Mouse (Mus musculus) heart, embryonic 16.5 days (tissue): Measurements from ENCODE around the gene Gm6657. TPM values are rescaled to one million over a fixed set of nuclear protein-coding genes. Genes with fewer than 3 reads are reported as not detected.

Source experiments
- ATAC-seq: fragments of 200-750 bp; cut with Nextera tagmentation; replicated peaks from 2 replicates; pipeline ENCODE4 v1.8.0; 2017; ENCODE audit warnings: moderate number of reproducible peaks; ENCODE audit not compliant: insufficient read depth, low FRiP score; ENCODE audit errors: extremely low read depth
- H3K27ac ChIP-seq: fragments of 300-500 bp; sonication (generic); 2 replicates; pipeline ENCODE4 v1.5.1; 2014; ENCODE audit warnings: mild to moderate bottlenecking, low read length, control low read depth, moderate library complexity
- H3K27me3 ChIP-seq: fragments of 300-500 bp; sonication (generic); 2 replicates; pipeline ENCODE4 v1.6.1; 2014; ENCODE audit warnings: low read length, mixed read lengths; ENCODE audit not compliant: control insufficient read depth, insufficient read depth
- H3K36me3 ChIP-seq: fragments of 300-500 bp; sonication (generic); 2 replicates; pipeline ENCODE4 v1.6.1; 2014; ENCODE audit not compliant: control insufficient read depth, insufficient read depth
- H3K4me1 ChIP-seq: fragments of 300-500 bp; sonication (generic); 2 replicates; pipeline ENCODE4 v1.6.1; 2014; ENCODE audit warnings: low read length, mixed read lengths; ENCODE audit not compliant: control insufficient read depth, insufficient read depth
- H3K4me2 ChIP-seq: fragments of 300-500 bp; sonication (generic); 2 replicates; pipeline ENCODE4 v1.6.1; 2014; ENCODE audit warnings: low read depth, mild to moderate bottlenecking, control low read depth, low read length
- H3K4me3 ChIP-seq: fragments of 300-500 bp; sonication (generic); 2 replicates; pipeline ENCODE4 v1.5.1; 2014; ENCODE audit warnings: mild to moderate bottlenecking, control low read depth, low read length
- H3K9ac ChIP-seq: fragments of 300-500 bp; sonication (generic); 2 replicates; pipeline ENCODE4 v1.6.1; 2014; ENCODE audit warnings: low read length, control low read depth
- H3K9me3 ChIP-seq: fragments of 300-500 bp; sonication (generic); replicated peaks from 2 replicates; pipeline ENCODE4 v1.6.1; 2016; ENCODE audit warnings: low read length; ENCODE audit not compliant: control insufficient read depth
- WGBS: fragments of 180-500 bp; shearing (Covaris S2); extraction: QIAGEN DNeasy Blood & Tissue Kit; methylation state at CpG from one replicate; pipeline ENCODE4 v1.1.7; 2014; 5-methylcytosine and 5-hydroxymethylcytosine counted together
- polyA plus RNA-seq: library from polyadenylated mRNA; unstranded; fragments of >200 nt; fragmentation: Nextera tagmentation; extraction: Ambion mirVana; gene quantifications from 2 replicates; pipeline ENCODE4 v1.2.1, GENCODE M21; 2015

Gene Gm6657
- not detected in 2 replicates for polyA plus RNA-seq

- no peaks in the 10 kb centered on the region for H3K27me3 ChIP-seq
- no peak for ATAC-seq
These were observed at the start of gene Gm6657 for GRCm38 (mm10) chr12:78193942-78194341. Gm6657 (plus strand) TSS chr12:78194242.

DNA sequence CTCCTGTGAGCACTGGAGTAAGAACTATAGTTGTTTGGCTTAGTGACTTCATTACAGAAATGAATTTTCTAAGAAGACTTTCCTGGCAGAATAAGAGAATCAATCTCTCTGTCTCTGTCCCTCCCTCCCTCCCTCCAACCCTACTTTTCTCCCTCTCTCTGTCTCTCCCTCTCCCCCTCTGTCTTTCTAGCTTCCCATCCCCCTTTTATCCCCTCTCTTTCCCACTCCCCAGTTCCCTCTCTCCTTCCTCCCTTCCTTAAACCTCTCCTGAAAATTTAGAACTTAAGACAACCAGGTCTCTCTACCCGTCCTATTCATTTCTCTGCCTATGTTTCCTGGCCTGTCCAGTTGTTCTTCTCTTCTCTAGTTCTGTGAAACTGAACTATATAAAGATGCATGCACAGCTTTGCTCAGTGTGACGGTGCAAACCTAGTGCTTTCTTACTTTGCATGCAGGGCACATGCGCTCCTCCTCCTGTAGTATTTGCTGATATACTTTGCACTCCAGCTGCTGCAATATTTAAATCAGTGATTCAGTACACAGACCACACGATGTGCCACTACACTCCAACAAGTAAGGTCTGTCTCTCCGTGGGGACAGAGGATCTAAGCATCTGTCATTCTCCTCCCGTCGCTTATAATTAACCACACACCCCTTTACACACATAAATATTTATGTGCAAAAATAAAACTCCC, 40.6 kb upstream of the Gm6657 start:
- ATAC-seq = no peak
- no peaks in the 10 kb centered on the region for H3K36me3 ChIP-seq
- H3K9ac ChIP-seq = no peak overlapping the region
- 48% methylated on average over 7 of the region's 7 CpGs for WGBS
- no peaks in the 10 kb centered on the region for H3K9me3 ChIP-seq
- H3K27ac ChIP-seq = no peak overlapping the region
- no peaks in the 10 kb centered on the region for H3K27me3 ChIP-seq
- H3K4me3 ChIP-seq = no peak overlapping the region
- no peaks in the 10 kb centered on the region for H3K4me1 ChIP-seq
- H3K4me2 ChIP-seq = no peak overlapping the region

More at GRCm38 (mm10) chr12:78193942-78194341, at the start of gene Gm6657:
- Histone ChIP-seq H3K4me3 (no peak within 1 kb of the TSS), H3K36me3 (no peaks in the 10 kb centered on the region), H3K9me3 (0 out of 2 replicates have a peak, but pooled peaks cover 4% of the 10 kb centered on the region), H3K9ac (no peak within 1 kb of the TSS), H3K27ac (no peak within 1 kb of the TSS), H3K4me1 (no peaks in the 10 kb centered on the region), H3K4me2 (no peak within 1 kb of the TSS)

GRCm38 (mm10) chr12:78170178-78170577, 23.9 kb upstream of the Gm6657 start:
- H3K9me3 ChIP-seq = no peaks in the 10 kb centered on the region
- no peak for ATAC-seq
- H3K4me2 ChIP-seq = no peak overlapping the region

GRCm38 (mm10) chr12:78173945-78174344, 20.1 kb upstream of the Gm6657 start:
- no peaks in the 10 kb centered on the region for H3K9me3 ChIP-seq
- H3K4me1 ChIP-seq = no peaks in the 10 kb centered on the region
- no peak overlapping the region for H3K9ac ChIP-seq
- H3K4me2 ChIP-seq = no peak overlapping the region
- H3K36me3 ChIP-seq = no peaks in the 10 kb centered on the region
- WGBS = 69% methylated on average over 3 of the region's 3 CpGs
- no peak for ATAC-seq
- H3K4me3 ChIP-seq = no peak overlapping the region
- H3K27me3 ChIP-seq = no peaks in the 10 kb centered on the region
- H3K27ac ChIP-seq = no peak overlapping the region

More at GRCm38 (mm10) chr12:78170178-78170577, 23.9 kb upstream of the Gm6657 start:
- Histone ChIP-seq H3K27ac (no peak overlapping the region), H3K4me1 (no peaks in the 10 kb centered on the region), H3K27me3 (no peaks in the 10 kb centered on the region), H3K4me3 (no peak overlapping the region), H3K9ac (no peak overlapping the region), H3K36me3 (no peaks in the 10 kb centered on the region)

DNA sequence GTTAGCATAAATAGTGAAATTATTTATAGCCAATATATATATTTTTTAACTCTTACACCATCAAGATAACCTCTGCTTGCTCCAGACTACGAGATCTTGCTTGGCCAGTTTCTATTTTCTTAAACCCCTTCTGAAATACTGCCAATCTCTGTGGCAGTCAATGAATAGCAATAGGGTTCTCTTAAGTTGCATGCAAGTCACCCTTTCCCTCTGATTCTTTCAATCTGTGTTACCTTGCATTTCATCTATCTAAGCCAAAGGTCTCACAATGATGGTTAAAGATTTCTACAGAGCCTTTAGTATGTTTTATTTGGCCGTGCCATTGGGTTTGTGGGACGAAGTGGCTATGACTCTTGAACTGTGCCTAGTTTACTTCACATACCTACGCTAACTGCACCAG, 19.4 kb upstream of the Gm6657 start:
- Histone ChIP-seq H3K27me3 (no peaks in the 10 kb centered on the region), H3K9me3 (no peaks in the 10 kb centered on the region), H3K9ac (no peak overlapping the region), H3K27ac (no peak overlapping the region), H3K36me3 (no peaks in the 10 kb centered on the region), H3K4me2 (no peak overlapping the region), H3K4me3 (no peak overlapping the region), H3K4me1 (no peaks in the 10 kb centered on the region)
- ATAC-seq = no peak
- WGBS = 87% methylated on average over 4 of the region's 4 CpGs

DNA sequence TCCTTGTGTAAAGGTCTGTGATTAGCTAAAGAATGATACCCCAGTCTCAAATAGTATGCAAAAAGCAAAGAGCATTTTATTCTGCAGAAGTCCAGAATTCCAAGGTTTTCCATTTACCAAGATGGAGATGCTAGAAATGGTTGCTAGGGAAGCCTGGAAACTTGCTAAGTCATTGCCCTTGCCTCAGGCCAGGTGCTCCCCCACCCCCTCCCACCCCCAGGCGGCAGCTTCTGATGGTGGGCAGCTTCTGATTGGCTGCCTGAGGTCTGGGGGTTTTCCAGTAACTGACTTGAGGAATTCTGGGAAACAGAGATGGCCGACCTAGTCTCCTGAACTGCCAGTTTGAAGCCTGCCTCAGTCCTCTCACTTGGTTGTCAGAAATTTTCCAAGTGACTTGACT, 12.6 kb upstream of the Gm6657 start:
- H3K27ac ChIP-seq = no peak overlapping the region
- ATAC-seq = no peak
- no peaks in the 10 kb centered on the region for H3K9me3 ChIP-seq
- H3K9ac ChIP-seq = no peak overlapping the region
- no peaks in the 10 kb centered on the region for H3K27me3 ChIP-seq
- 69% methylated on average over 2 of the region's 2 CpGs for WGBS
- no peaks in the 10 kb centered on the region for H3K36me3 ChIP-seq
- no peak overlapping the region for H3K4me2 ChIP-seq
- no peaks in the 10 kb centered on the region for H3K4me1 ChIP-seq
- H3K4me3 ChIP-seq = no peak overlapping the region

DNA sequence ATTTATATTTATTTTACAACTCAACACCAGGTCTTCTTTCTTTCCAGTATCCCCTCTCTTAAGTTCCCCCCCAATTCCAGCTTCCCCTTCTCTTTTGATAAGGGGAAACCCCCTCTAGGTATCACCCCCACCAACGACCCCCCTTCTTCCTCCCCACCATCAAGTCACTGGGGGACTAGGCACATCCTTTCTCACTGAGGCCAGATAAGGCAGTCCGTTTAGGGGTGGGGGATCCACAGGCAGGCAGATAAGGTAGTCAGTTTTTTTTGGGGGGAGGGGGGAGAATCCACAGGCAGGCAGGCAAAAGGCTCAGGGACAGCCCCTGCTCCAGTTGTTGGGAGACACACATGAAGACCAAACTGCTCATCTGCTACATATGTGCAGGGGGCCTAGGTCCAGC, 1.3 kb downstream of the Gm6657 start:
- no peaks in the 10 kb centered on the region for H3K27me3 ChIP-seq
- no peaks in the 10 kb centered on the region for H3K4me1 ChIP-seq
- H3K27ac ChIP-seq = no peak overlapping the region
- H3K9me3 ChIP-seq = 0 out of 2 replicates have a peak, but pooled peaks cover 4% of the 10 kb centered on the region
- H3K4me2 ChIP-seq = no peak overlapping the region
- ATAC-seq = no peak
- H3K4me3 ChIP-seq = no peak overlapping the region
- 15% methylated on average over 2 of the region's 2 CpGs for WGBS
- H3K36me3 ChIP-seq = no peaks in the 10 kb centered on the region
- no peak overlapping the region for H3K9ac ChIP-seq

DNA sequence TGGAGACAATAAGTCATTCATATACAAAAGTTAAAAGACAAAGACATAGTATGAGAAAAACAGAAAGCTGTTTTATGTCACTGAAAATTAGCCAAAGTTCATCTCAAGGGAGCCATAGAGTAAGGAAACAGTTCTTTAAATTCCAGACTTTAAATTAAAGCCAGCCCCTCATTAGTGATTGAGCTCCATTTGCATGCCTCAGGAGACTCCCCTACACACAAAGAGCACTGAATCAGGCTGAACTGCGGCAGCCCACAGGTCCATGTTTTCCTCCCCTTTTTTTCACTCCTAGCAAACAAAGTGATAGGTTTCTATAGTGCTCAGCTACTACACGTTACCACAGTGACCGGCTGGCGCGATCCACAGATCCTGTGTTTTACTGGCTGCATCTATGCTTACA, 9.6 kb downstream of the Gm6657 start:
- WGBS = 60% methylated on average over 5 of the region's 5 CpGs
- Histone ChIP-seq H3K9ac (no peak overlapping the region), H3K27me3 (no peaks in the 10 kb centered on the region), H3K36me3 (no peaks in the 10 kb centered on the region), H3K27ac (no peak overlapping the region), H3K4me1 (no peaks in the 10 kb centered on the region), H3K4me2 (no peak overlapping the region), H3K4me3 (no peak overlapping the region), H3K9me3 (no peaks in the 10 kb centered on the region)
- ATAC-seq = no peak

DNA sequence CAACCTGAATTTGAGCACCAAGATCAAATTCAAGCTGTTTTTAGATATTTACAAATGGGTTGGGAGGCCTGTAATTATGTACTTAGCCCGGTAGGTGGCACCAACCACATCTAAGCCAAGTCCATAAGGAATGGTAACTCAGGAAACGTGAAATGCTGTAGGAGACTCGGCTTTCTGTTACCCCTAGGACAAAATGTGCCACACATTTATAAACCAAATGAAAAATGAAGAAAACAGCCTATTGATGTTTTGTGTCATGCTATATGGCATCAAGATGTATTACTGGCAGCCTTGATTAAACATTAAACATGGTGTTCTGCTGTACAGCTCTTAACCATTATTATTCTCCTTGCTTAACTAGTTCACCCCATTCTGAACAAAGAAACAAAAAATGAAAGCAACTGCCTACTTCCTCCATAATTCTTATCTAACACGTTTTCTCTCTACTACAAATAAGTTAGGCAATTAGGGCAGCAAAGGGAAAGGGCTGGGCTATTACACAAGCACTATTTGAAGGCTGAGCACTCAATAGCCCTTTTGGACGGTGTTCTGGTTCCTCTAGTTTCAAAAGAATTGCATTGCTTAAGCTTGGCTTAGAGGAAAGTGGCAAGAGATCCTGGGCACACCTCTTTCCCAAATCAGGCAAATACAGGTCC, 12.0 kb downstream of the Gm6657 start:
- Histone ChIP-seq H3K9me3 (no peaks in the 10 kb centered on the region), H3K27ac (no peak overlapping the region), H3K27me3 (no peaks in the 10 kb centered on the region), H3K4me3 (peak overlapping the region; percentile 19; the same call in 1 of the 2 replicates), H3K4me1 (no peaks in the 10 kb centered on the region), H3K36me3 (no peaks in the 10 kb centered on the region), H3K9ac (peak overlapping the region; percentile 27; the same call in 1 of the 2 replicates), H3K4me2 (peak overlapping the region; percentile 53)
- WGBS = 10% methylated on average over 5 of the region's 5 CpGs
- no peak; the same call in 1 of the 2 replicates for ATAC-seq
